ENCODE assay signal across 32 mouse cellular contexts in the genomic region with DNA sequence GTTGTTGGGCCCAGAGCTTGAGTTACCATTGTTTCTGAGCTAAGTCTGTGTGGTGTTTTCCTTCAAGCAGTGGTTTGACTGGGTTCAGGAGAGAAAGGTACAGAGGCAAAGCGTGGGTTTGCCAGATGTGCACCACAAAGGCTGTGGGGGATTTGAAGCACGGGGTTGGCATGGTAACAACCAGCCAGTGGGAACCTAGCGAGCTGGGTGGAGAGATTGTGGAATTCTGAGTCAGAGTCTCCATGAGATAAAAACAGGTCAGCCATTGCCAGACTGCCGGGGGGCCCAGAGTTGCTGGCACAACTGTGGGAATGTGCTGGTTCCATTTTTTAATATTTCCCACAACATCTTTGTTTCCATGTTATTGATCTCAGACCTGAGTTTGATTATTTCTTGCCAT.
DNase-seq lines count a peak whose midpoint lies in the region; ATAC-seq and TF ChIP-seq lines count a peak whose summit lies in the region.
"Had no signal": no experiment of that assay in that cellular context is flagged by ENCODE, and none has a peak within 500 bp of the region (broad histone marks: within the 10 kb centered on the region; RNA-seq: fewer than 3 reads in every experiment).

No protein-coding gene starts in this region.

- intact Hi-C loops in left cerebral cortex, postnatal 36 days (cut with DNase I) = no loop called here

- no peak for TF ChIP-seq CTCF in Patski (IDR thresholded peaks at IDR 0.05)

- H3K4me3 ChIP-seq in limb, embryonic 11.5 days (ENCODE audit: low read depth, low read length) = no peak overlapping the region
- H3K4me3 ChIP-seq in limb, embryonic 10.5 days = no peak overlapping the region
- no peak overlapping the region for H3K4me3 ChIP-seq in limb, embryonic 14.5 days (replicated peaks; ENCODE audit: low read length)
- H3K4me3 ChIP-seq in midbrain, embryonic 15.5 days = no peak overlapping the region
- H3K4me3 ChIP-seq: embryonic facial prominence, embryonic 12.5 days; forebrain, embryonic 10.5 days; gastrocnemius, adult 2 months; heart, adult 2 months; heart, embryonic 13.5 days; intestine, embryonic 15.5 days; limb, embryonic 13.5 days; liver, embryonic 12.5 days had no signal

- in situ Hi-C loops in Patski (cut with MboI; ENCODE audit: low pct_unique_long_range_greater_than_20kb) = no loop called here

- TF ChIP-seq POLR2A in limb, embryonic 14.5 days (IDR thresholded peaks at IDR 0.05; ENCODE audit: borderline replicate concordance, extremely low read depth, insufficient read depth, insufficient read length) = no peak

- no peaks in the 10 kb centered on the region for H3K36me3 ChIP-seq in limb, embryonic 11.5 days (ENCODE audit: control insufficient read depth, insufficient read depth, low read length)
- no peaks in the 10 kb centered on the region for H3K36me3 ChIP-seq in limb, embryonic 10.5 days
- no peaks in the 10 kb centered on the region for H3K36me3 ChIP-seq in limb, embryonic 14.5 days (ENCODE audit: control insufficient read depth, insufficient read depth, low read length)
- H3K36me3 ChIP-seq in midbrain, embryonic 15.5 days (replicated peaks) = no peaks in the 10 kb centered on the region
- H3K36me3 ChIP-seq: embryonic facial prominence, embryonic 12.5 days; forebrain, embryonic 10.5 days; heart, embryonic 13.5 days; intestine, embryonic 15.5 days; limb, embryonic 13.5 days; liver, embryonic 12.5 days had no signal

- no peak overlapping the region for H3K27ac ChIP-seq in limb, embryonic 11.5 days (replicated peaks; ENCODE audit: low read depth, low read length)
- H3K27ac ChIP-seq in limb, embryonic 10.5 days = no peak overlapping the region
- peak overlapping the region; percentile 26; the same call in 1 of the 2 replicates for H3K27ac ChIP-seq in limb, embryonic 14.5 days (replicated peaks; ENCODE audit: low read depth, low read length)
- H3K27ac ChIP-seq in midbrain, embryonic 15.5 days = no peak overlapping the region
- H3K27ac ChIP-seq: embryonic facial prominence, embryonic 12.5 days; forebrain, embryonic 10.5 days; gastrocnemius, adult 2 months; heart, adult 2 months; heart, embryonic 13.5 days; intestine, embryonic 15.5 days; limb, embryonic 13.5 days; liver, embryonic 12.5 days had no signal

- POLR2A ChIA-PET in Patski (lab: Charles Lee) = no interaction called here

- H3K9me3 ChIP-seq in limb, embryonic 11.5 days (ENCODE audit: control insufficient read depth, low read length) = no peaks in the 10 kb centered on the region
- H3K9me3 ChIP-seq in limb, embryonic 10.5 days (replicated peaks) = no peaks in the 10 kb centered on the region
- no peaks in the 10 kb centered on the region for H3K9me3 ChIP-seq in limb, embryonic 14.5 days (ENCODE audit: control insufficient read depth, low read length)
- no peaks in the 10 kb centered on the region for H3K9me3 ChIP-seq in midbrain, embryonic 15.5 days
- H3K9me3 ChIP-seq: embryonic facial prominence, embryonic 12.5 days; forebrain, embryonic 10.5 days; intestine, embryonic 15.5 days; limb, embryonic 13.5 days; liver, embryonic 12.5 days had no signal

- ATAC-seq in limb, embryonic 11.5 days (ENCODE audit: insufficient number of reproducible peaks, low FRiP score, low TSS enrichment, low read depth) = no peak
- ATAC-seq in Patski = no peak
- no peak for ATAC-seq in limb, embryonic 14.5 days (ENCODE audit: low FRiP score, low read depth)
- ATAC-seq in midbrain, embryonic 15.5 days (replicated peaks) = no peak
- ATAC-seq: activated CD4-positive, CD25-positive, alpha-beta regulatory T cell, adult 4 months; forebrain, embryonic 16.5 days; hindbrain, embryonic 16.5 days; intestine, embryonic 15.5 days; liver, embryonic 12.5 days; liver, postnatal 0 days had no signal

- 53% methylated on average over 4 of the region's 4 CpGs for WGBS in limb, embryonic 11.5 days
- WGBS in limb, embryonic 10.5 days = 58% methylated on average over 4 of the region's 4 CpGs
- 26% methylated on average over 4 of the region's 4 CpGs for WGBS in limb, embryonic 14.5 days
- 30% methylated on average over 4 of the region's 4 CpGs for WGBS in midbrain, embryonic 15.5 days

- no peak overlapping the region for H3K9ac ChIP-seq in limb, embryonic 11.5 days (ENCODE audit: low read length)
- H3K9ac ChIP-seq in limb, embryonic 14.5 days (ENCODE audit: low read depth, low read length, severe bottlenecking) = no peak overlapping the region
- H3K9ac ChIP-seq in midbrain, embryonic 15.5 days = no peak overlapping the region
- H3K9ac ChIP-seq: embryonic facial prominence, embryonic 12.5 days; heart, embryonic 13.5 days; intestine, embryonic 15.5 days; limb, embryonic 13.5 days; liver, embryonic 12.5 days; liver, postnatal 0 days had no signal

- no peaks in the 10 kb centered on the region for H3K27me3 ChIP-seq in limb, embryonic 11.5 days (ENCODE audit: control insufficient read depth, insufficient read depth, low read length)
- H3K27me3 ChIP-seq in limb, embryonic 10.5 days (ENCODE audit: low read depth, poor library complexity, severe bottlenecking) = no peaks in the 10 kb centered on the region
- H3K27me3 ChIP-seq in Patski = no peaks in the 10 kb centered on the region
- H3K27me3 ChIP-seq in limb, embryonic 14.5 days (ENCODE audit: control insufficient read depth, insufficient read depth, low read length) = no peaks in the 10 kb centered on the region
- no peaks in the 10 kb centered on the region for H3K27me3 ChIP-seq in midbrain, embryonic 15.5 days (replicated peaks)
- H3K27me3 ChIP-seq: embryonic facial prominence, embryonic 12.5 days; heart, embryonic 13.5 days; intestine, embryonic 15.5 days; limb, embryonic 13.5 days; liver, embryonic 12.5 days had no signal

- DNase-seq in limb, embryonic 11.5 days (ENCODE audit: low spot score) = peak; percentile 41
- no peak for DNase-seq in limb, embryonic 10.5 days (ENCODE audit: low spot score)
- DNase-seq in 3T3-L1 (ENCODE audit: low read depth, low spot score) (peak; percentile 66), Patski (ENCODE audit: low read depth, low spot score) (peak; percentile 24)
- no peak for DNase-seq in limb, embryonic 14.5 days (ENCODE audit: low spot score)
- no peak for DNase-seq in left cerebral cortex, postnatal 36 days (ENCODE audit: low spot score in 2 of 2)
- DNase-seq in natural killer cell, adult 2 months (ENCODE audit: low spot score in 2 of 2) = no peak
- DNase-seq: adrenal gland, adult 2 months; adrenal gland, postnatal 36 days; B cell, adult 2 months; cerebellum, adult 8-10 months; cerebellum, postnatal 25 days; gastrocnemius, adult 2 months; gastrocnemius, postnatal 36 days; heart, adult 2 months; heart, postnatal 14 days; kidney, adult 2 months; layer of hippocampus, postnatal 36 days; liver, postnatal 0 days; lung, postnatal 36 days; right cerebral cortex, postnatal 14 days had no signal

- no peak overlapping the region for H3K4me2 ChIP-seq in limb, embryonic 11.5 days (ENCODE audit: low read depth, severe bottlenecking)
- H3K4me2 ChIP-seq in limb, embryonic 14.5 days (replicated peaks; ENCODE audit: low read depth, low read length, severe bottlenecking) = no peak overlapping the region
- H3K4me2 ChIP-seq in midbrain, embryonic 15.5 days = no peak overlapping the region
- H3K4me2 ChIP-seq: embryonic facial prominence, embryonic 12.5 days; heart, embryonic 13.5 days; intestine, embryonic 15.5 days; limb, embryonic 13.5 days; liver, embryonic 12.5 days; midbrain, embryonic 11.5 days had no signal

- CTCF ChIA-PET in Patski (lab: Charles Lee) = interaction anchor here (1.1 kb wide), 1 partner anchor 12 kb away, joined by 3 read pairs; no protein-coding TSS in a partner anchor

- 0 out of 2 replicates have a peak, but pooled peaks cover 2% of the 10 kb centered on the region for H3K4me1 ChIP-seq in limb, embryonic 11.5 days (ENCODE audit: control insufficient read depth, insufficient read depth, low read length)
- H3K4me1 ChIP-seq in limb, embryonic 10.5 days = peaks cover 15% of the 10 kb centered on the region
- H3K4me1 ChIP-seq in limb, embryonic 14.5 days (ENCODE audit: control insufficient read depth, insufficient read depth, low read length) = peaks cover 14% of the 10 kb centered on the region
- no peaks in the 10 kb centered on the region for H3K4me1 ChIP-seq in midbrain, embryonic 15.5 days
- H3K4me1 ChIP-seq: embryonic facial prominence, embryonic 12.5 days; intestine, embryonic 15.5 days; liver, embryonic 12.5 days had no signal

Comparison
In these comparisons a context has a peak if more than half of its experiments do, and no peak if none do; other contexts are left out.
1. DNase-seq: peak in limb, embryonic 11.5 days (single experiment), 3T3-L1 (single experiment) and Patski (single experiment); none in limb, embryonic 10.5 days (single experiment), limb, embryonic 14.5 days (single experiment), left cerebral cortex, postnatal 36 days (0 of 2) and natural killer cell, adult 2 months (0 of 2).